Mouse (Mus musculus): ENCODE data around the gene Olfr782. TPM values are rescaled to one million over a fixed set of nuclear protein-coding genes. Genes with fewer than 3 reads are reported as not detected.

The Olfr782 gene
- not detected in 2 replicates for polyA plus RNA-seq (2015; fragmentation: Nextera tagmentation; extraction: Ambion mirVana)

GRCm38 (mm10) chr10:129348550-129348949, at the start of gene Olfr782:
Gene Olfr782 (plus strand): TSS chr10:129348850.

GRCm38 (mm10) chr10:129317817-129318216, 30.8 kb upstream of the Olfr782 start, which contains the start of gene Olfr780:
Gene Olfr780 (plus strand): TSS chr10:129318117.

GRCm38 (mm10) chr10:129328554-129328953, 20.1 kb upstream of the Olfr782 start, which contains the start of gene Olfr781:
Gene Olfr781 (plus strand): TSS chr10:129328854.

GRCm38 (mm10) chr10:129383783-129384182, 35.1 kb downstream of the Olfr782 start, which contains the start of gene Olfr784:
Gene Olfr784 (plus strand): TSS chr10:129384083.

Other genes starting within 250 kb of the Olfr782 start
- gene Olfr768, start 249.5 kb upstream of the Olfr782 start, polyA plus RNA-seq (2015; fragmentation: Nextera tagmentation; extraction: Ambion mirVana) = not detected in 2 replicates
- gene Olfr769, start 231.0 kb upstream of the Olfr782 start, polyA plus RNA-seq (2015; fragmentation: Nextera tagmentation; extraction: Ambion mirVana) = not detected in 2 replicates
- gene Olfr770, start 209.9 kb upstream of the Olfr782 start, polyA plus RNA-seq (2015; fragmentation: Nextera tagmentation; extraction: Ambion mirVana) = not detected in 2 replicates
- not detected in 2 replicates for gene Olfr771, start 184.1 kb upstream of the Olfr782 start, polyA plus RNA-seq (2015; fragmentation: Nextera tagmentation; extraction: Ambion mirVana)
- gene Olfr772, start 170.9 kb upstream of the Olfr782 start, polyA plus RNA-seq (2015; fragmentation: Nextera tagmentation; extraction: Ambion mirVana) = not detected in 2 replicates
- gene Olfr773, start 161.4 kb upstream of the Olfr782 start, polyA plus RNA-seq (2015; fragmentation: Nextera tagmentation; extraction: Ambion mirVana) = not detected in 2 replicates
- gene Olfr774, start 112.6 kb upstream of the Olfr782 start, polyA plus RNA-seq (2015; fragmentation: Nextera tagmentation; extraction: Ambion mirVana) = not detected in 2 replicates
- gene Olfr775, start 100.4 kb upstream of the Olfr782 start, polyA plus RNA-seq (2015; fragmentation: Nextera tagmentation; extraction: Ambion mirVana) = not detected in 2 replicates
- gene Olfr776, start 89.7 kb upstream of the Olfr782 start, polyA plus RNA-seq (2015; fragmentation: Nextera tagmentation; extraction: Ambion mirVana) = not detected in 2 replicates
- not detected in 2 replicates for gene Olfr777, start 77.4 kb upstream of the Olfr782 start, polyA plus RNA-seq (2015; fragmentation: Nextera tagmentation; extraction: Ambion mirVana)
- gene Olfr780, start 30.7 kb upstream of the Olfr782 start, polyA plus RNA-seq (2015; fragmentation: Nextera tagmentation; extraction: Ambion mirVana) = not detected in 2 replicates
- not detected in 2 replicates for gene Olfr781, start 20.0 kb upstream of the Olfr782 start, polyA plus RNA-seq (2015; fragmentation: Nextera tagmentation; extraction: Ambion mirVana)
- gene Olfr784, start 35.2 kb downstream of the Olfr782 start, polyA plus RNA-seq (2015; fragmentation: Nextera tagmentation; extraction: Ambion mirVana) = 0.04 and 0.07 TPM in 2 replicates
- gene Olfr785, start 56.6 kb downstream of the Olfr782 start, polyA plus RNA-seq (2015; fragmentation: Nextera tagmentation; extraction: Ambion mirVana) = not detected in 2 replicates
- gene Olfr786, start 78.5 kb downstream of the Olfr782 start, polyA plus RNA-seq (2015; fragmentation: Nextera tagmentation; extraction: Ambion mirVana) = not detected in 2 replicates
- gene Olfr787, start 113.0 kb downstream of the Olfr782 start, polyA plus RNA-seq (2015; fragmentation: Nextera tagmentation; extraction: Ambion mirVana) = not detected in 2 replicates
- gene Olfr788, start 122.1 kb downstream of the Olfr782 start, polyA plus RNA-seq (2015; fragmentation: Nextera tagmentation; extraction: Ambion mirVana) = not detected in 2 replicates
- gene Olfr789, start 135.9 kb downstream of the Olfr782 start, polyA plus RNA-seq (2015; fragmentation: Nextera tagmentation; extraction: Ambion mirVana) = not detected in 2 replicates
- gene Olfr790, start 149.6 kb downstream of the Olfr782 start, polyA plus RNA-seq (2015; fragmentation: Nextera tagmentation; extraction: Ambion mirVana) = not detected in 2 replicates
- gene Olfr791, start 172.9 kb downstream of the Olfr782 start, polyA plus RNA-seq (2015; fragmentation: Nextera tagmentation; extraction: Ambion mirVana) = not detected in 2 replicates
- gene Olfr792, start 190.3 kb downstream of the Olfr782 start, polyA plus RNA-seq (2015; fragmentation: Nextera tagmentation; extraction: Ambion mirVana) = not detected in 2 replicates
- gene Olfr794, start 218.8 kb downstream of the Olfr782 start, polyA plus RNA-seq (2015; fragmentation: Nextera tagmentation; extraction: Ambion mirVana) = not detected in 2 replicates